Mouse (Mus musculus): ENCODE data around the gene Rs1.
"Not testable (repeated sequence)": the region's sequence is repeated elsewhere in the genome, so short reads cannot be mapped to it uniquely, and the experiment has no call there.

Gene Rs1

GRCm38 (mm10) chrX:160767713-160768112 lies at the start of gene Rs1:
Gene Rs1 (plus strand): TSS chrX:160768013.
- no peak for DNase-seq (ENCODE audit: low read depth, low spot score)

- DNase-seq (ENCODE audit: low read depth, low spot score): no peak
Measured at GRCm38 (mm10) chrX:160735650-160736049, 32.2 kb upstream of the Rs1 start, which contains the start of gene Ppef1. Gene Ppef1 (minus strand): TSS chrX:160735765.

GRCm38 (mm10) chrX:160745399-160745798 lies 22.4 kb upstream of the Rs1 start:
- DNase-seq (ENCODE audit: low read depth, low spot score): no peak

GRCm38 (mm10) chrX:160748653-160749052 lies 19.2 kb upstream of the Rs1 start:
- DNase-seq (ENCODE audit: low read depth, low spot score): no peak

GRCm38 (mm10) chrX:160750808-160751207 lies 17.0 kb upstream of the Rs1 start:
- no peak for DNase-seq (ENCODE audit: low read depth, low spot score)

GRCm38 (mm10) chrX:160765389-160766232 lies 2.2 kb upstream of the Rs1 start:
- peak; percentile 92 for DNase-seq (ENCODE audit: low read depth, low spot score)

- no peak for DNase-seq (ENCODE audit: low read depth, low spot score)
Measured at GRCm38 (mm10) chrX:160766233-160766616, 1.6 kb upstream of the Rs1 start.

- not testable (repeated sequence) for DNase-seq (ENCODE audit: low read depth, low spot score)
Measured at GRCm38 (mm10) chrX:160769622-160770021, 1.8 kb downstream of the Rs1 start.

- no peak for DNase-seq (ENCODE audit: low read depth, low spot score)
Measured at GRCm38 (mm10) chrX:160773033-160773432, 5.2 kb downstream of the Rs1 start.

- DNase-seq (ENCODE audit: low read depth, low spot score): no peak
Measured at GRCm38 (mm10) chrX:160782276-160782675, 14.5 kb downstream of the Rs1 start.

- DNase-seq (ENCODE audit: low read depth, low spot score): no peak
Measured at GRCm38 (mm10) chrX:160794920-160795319, 27.1 kb downstream of the Rs1 start.

- DNase-seq (ENCODE audit: low read depth, low spot score): no peak
Measured at GRCm38 (mm10) chrX:160804409-160805150, 36.8 kb downstream of the Rs1 start.

GRCm38 (mm10) chrX:160808226-160808625 lies 40.4 kb downstream of the Rs1 start:
- no peak for DNase-seq (ENCODE audit: low read depth, low spot score)
